Mouse (Mus musculus) liver, adult 2 months (tissue): Measurements from ENCODE around the gene Alkal2. TPM values are rescaled to one million over a fixed set of nuclear protein-coding genes. Genes with fewer than 3 reads are reported as not detected.

Experiments used
- DNase-seq: peaks from one replicate; pipeline ENCODE4 v3.0.0-alpha.2; 2011; ENCODE audit warnings: low read depth, low spot score; ENCODE audit errors: extremely low read depth
- H3K27ac ChIP-seq: fragments of 200-500 bp; replicated peaks from 2 replicates; pipeline ENCODE4 v1.5.1; 2012; ENCODE audit warnings: low read depth, mild to moderate bottlenecking, control low read depth, inconsistent platforms, low read length; ENCODE audit not compliant: insufficient read depth
- H3K27me3 ChIP-seq: fragments of 200-500 bp; 2 replicates; pipeline ENCODE4 v1.6.1; 2012; ENCODE audit warnings: mild to moderate bottlenecking, moderate library complexity, low read length, inconsistent platforms; ENCODE audit not compliant: control insufficient read depth, insufficient read depth
- H3K36me3 ChIP-seq: fragments of 200-500 bp; 2 replicates; pipeline ENCODE4 v1.6.1; 2012; ENCODE audit warnings: low read length, inconsistent platforms; ENCODE audit not compliant: control insufficient read depth, insufficient read depth
- H3K4me1 ChIP-seq: fragments of 200-500 bp; 2 replicates; pipeline ENCODE4 v1.6.1; 2011; ENCODE audit warnings: low read length; ENCODE audit not compliant: control insufficient read depth, insufficient read depth
- H3K4me3 ChIP-seq: fragments of 200-500 bp; 2 replicates; pipeline ENCODE4 v1.5.1; 2011; ENCODE audit warnings: low read depth, mild to moderate bottlenecking, control low read depth, low read length, moderate library complexity; ENCODE audit not compliant: insufficient read depth
- H3K79me2 ChIP-seq: fragments of 200-500 bp; 2 replicates; pipeline ENCODE4 v1.6.1; 2012; ENCODE audit warnings: inconsistent platforms, mild to moderate bottlenecking, low read length, moderate library complexity; ENCODE audit not compliant: control insufficient read depth, insufficient read depth
- H3K9ac ChIP-seq: fragments of 200-500 bp; 2 replicates; pipeline ENCODE4 v1.6.1; 2012; ENCODE audit warnings: low read depth, mild to moderate bottlenecking, control low read depth, inconsistent platforms, low read length
- CTCF ChIP-seq: fragments of 200-500 bp; IDR thresholded peaks from 2 replicates; pipeline ENCODE4 v1.5.1; 2011; ENCODE audit warnings: low read depth, low read length, control low read depth
- POLR2A ChIP-seq: fragments of 200-500 bp; IDR thresholded peaks from 2 replicates; pipeline ENCODE4 v1.6.1; 2011; ENCODE audit warnings: low read length, control low read depth; ENCODE audit not compliant: insufficient read depth; ENCODE audit errors: extremely low read depth
- WGBS: fragments of 180-500 bp; shearing (Covaris S2); methylation state at CpG from one replicate; pipeline ENCODE4 v1.1.7; 2018; 5-methylcytosine and 5-hydroxymethylcytosine counted together
- polyA plus RNA-seq: library from polyadenylated mRNA; depleted of rRNA; stranded (reverse); fragments of >200 nt; gene quantifications from 2 replicates; pipeline ENCODE4 v1.2.3, GENCODE M21; 2012; rRNA removed
- total RNA-seq: library from RNA; depleted of rRNA; stranded (reverse); fragments of >200 nt; gene quantifications from 2 replicates; pipeline ENCODE4 v1.2.3, GENCODE M21; 2014; rRNA removed

Gene Alkal2
- total and polyA plus RNA-seq, 2 experiments, result not detected

- 85% methylated on average over 2 of the region's 2 CpGs for WGBS
These were observed 49.2 kb downstream of the Alkal2 start for GRCm38 (mm10) chr12:30933299-30933698.

GRCm38 (mm10) chr12:30936899-30937298, 52.8 kb downstream of the Alkal2 start:
- peak overlapping the region; percentile 72 for H3K27ac ChIP-seq
- H3K4me3 ChIP-seq, result no peak overlapping the region
- no peak for TF ChIP-seq POLR2A
- TF ChIP-seq CTCF, result no peak
- H3K79me2 ChIP-seq, result no peaks in the 10 kb centered on the region
- peaks cover 3% of the 10 kb centered on the region; the same call in 1 of the 2 replicates for H3K36me3 ChIP-seq
- peak; percentile 100 for DNase-seq
- no peak overlapping the region for H3K9ac ChIP-seq
- H3K27me3 ChIP-seq, result no peaks in the 10 kb centered on the region
- WGBS, result 31% methylated on average over 2 of the region's 2 CpGs
- peaks cover 2% of the 10 kb centered on the region; the same call in 1 of the 2 replicates for H3K4me1 ChIP-seq

More at GRCm38 (mm10) chr12:30933299-30933698, 49.2 kb downstream of the Alkal2 start:
- TF ChIP-seq POLR2A (no peak), CTCF (no peak)
- Histone ChIP-seq H3K36me3 (no peaks in the 10 kb centered on the region), H3K27me3 (no peaks in the 10 kb centered on the region), H3K4me1 (peaks cover 2% of the 10 kb centered on the region; the same call in 1 of the 2 replicates), H3K4me3 (no peak overlapping the region), H3K79me2 (no peaks in the 10 kb centered on the region), H3K9ac (no peak overlapping the region), H3K27ac (no peak overlapping the region)
- no peak for DNase-seq

Other genes starting within 250 kb of the Alkal2 start
- 64.8 and 75.0 TPM in 2 replicates for gene Acp1, start 27.3 kb downstream of the Alkal2 start, total RNA-seq
- gene Acp1, start 27.3 kb downstream of the Alkal2 start, polyA plus RNA-seq, result 8.2 and 9.3 TPM in 2 replicates
- 4.2 TPM in 2 replicates for gene Sh3yl1, start 27.3 kb downstream of the Alkal2 start, total RNA-seq
- gene Sh3yl1, start 27.3 kb downstream of the Alkal2 start, polyA plus RNA-seq, result 4.1 and 5.2 TPM in 2 replicates
- 1.6 and 2.1 TPM in 2 replicates for gene Fam110c, start 189.5 kb downstream of the Alkal2 start, total RNA-seq
- gene Fam110c, start 189.5 kb downstream of the Alkal2 start, polyA plus RNA-seq, result 0.42 and 0.53 TPM in 2 replicates